Mouse (Mus musculus): ENCODE measurements around the gene Hecw2.

DNA sequence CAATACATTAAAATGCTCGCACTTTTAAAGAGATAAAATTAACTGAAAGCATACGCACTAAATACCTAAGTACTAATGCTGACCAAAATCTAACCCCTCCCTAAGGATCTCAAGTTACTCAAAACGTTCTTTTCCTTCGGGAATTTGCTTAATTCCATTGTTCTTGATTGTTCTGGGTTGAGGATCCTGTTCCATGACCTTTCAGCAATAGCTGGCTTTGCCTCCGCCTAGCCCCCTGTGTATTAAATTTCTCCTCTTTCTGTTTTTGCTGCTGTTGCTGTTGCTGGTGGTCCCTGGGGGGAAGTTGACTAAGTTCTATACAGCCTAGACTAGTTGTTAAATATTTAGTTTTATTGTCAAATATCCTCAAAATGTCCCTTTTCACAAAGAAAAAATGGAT, 85.7 kb downstream of the Hecw2 start:
- TF ChIP-seq EP300 (IDR thresholded peaks at IDR 0.05; ENCODE audit: low read depth) (no peak), CTCF (IDR thresholded peaks at IDR 0.05; ENCODE audit: low read depth) (no peak)

Data from liver, embryonic 14.5 days (tissue).